Mouse (Mus musculus): ENCODE data around the gene Ndufv3.
A peak's percentile ranks its signal among the peaks of the same experiment; 100 is the strongest.

GRCm38 (mm10) chr17:31511792-31512495 lies 8.0 kb upstream of the Ndufv3 start:
- TF ChIP-seq CTCF (IDR thresholded peaks at IDR 0.05; ENCODE audit: borderline replicate concordance, insufficient read depth, low read length) (no peak), POLR2A (IDR thresholded peaks at IDR 0.05; ENCODE audit: low read depth, low read length) (peak; percentile 89)
